Mouse (Mus musculus) neural tube, embryonic 11.5 days (tissue): ENCODE measurements around the gene Grid1. TPM values are rescaled to one million over a fixed set of nuclear protein-coding genes. Genes with fewer than 3 reads are reported as not detected.
A peak's percentile ranks its signal among the peaks of the same experiment; 100 is the strongest.

Source experiments
- ATAC-seq: fragments of 200-750 bp; cut with Nextera tagmentation; 2 replicates; pipeline ENCODE4 v1.8.0; 2017; ENCODE audit warnings: moderate number of reproducible peaks, mild to moderate bottlenecking, moderate TSS enrichment, moderate library complexity; ENCODE audit not compliant: insufficient read depth, low FRiP score, low TSS enrichment
- DNase-seq: peaks from one replicate; pipeline ENCODE4 v3.0.0-alpha.2; 2015; ENCODE audit warnings: low spot score
- H3K27ac ChIP-seq: fragments of 300-500 bp; sonication (generic); 2 replicates; pipeline ENCODE4 v1.5.1; 2014; ENCODE audit warnings: low read depth, mild to moderate bottlenecking, low read length
- H3K27me3 ChIP-seq: fragments of 300-500 bp; sonication (generic); 2 replicates; pipeline ENCODE4 v1.6.1; 2014; ENCODE audit warnings: mild to moderate bottlenecking, low read length, mixed read lengths; ENCODE audit not compliant: control insufficient read depth, insufficient read depth
- H3K36me3 ChIP-seq: fragments of 300-500 bp; sonication (generic); 2 replicates; pipeline ENCODE4 v1.6.1; 2014; ENCODE audit warnings: mild to moderate bottlenecking, low read length, moderate library complexity, mixed read lengths; ENCODE audit not compliant: control insufficient read depth, insufficient read depth
- H3K4me1 ChIP-seq: fragments of 300-500 bp; sonication (generic); 2 replicates; pipeline ENCODE4 v1.6.1; 2014; ENCODE audit warnings: low read length, mixed read lengths; ENCODE audit not compliant: control insufficient read depth, insufficient read depth
- H3K4me2 ChIP-seq: fragments of 300-500 bp; sonication (generic); 2 replicates; pipeline ENCODE4 v1.6.1; 2014; ENCODE audit warnings: low read depth, mild to moderate bottlenecking, moderate library complexity
- H3K4me3 ChIP-seq: fragments of 300-500 bp; sonication (generic); 2 replicates; pipeline ENCODE4 v1.5.1; 2014; ENCODE audit warnings: low read depth, low read length
- H3K9ac ChIP-seq: fragments of 300-500 bp; sonication (generic); 2 replicates; pipeline ENCODE4 v1.6.1; 2014; ENCODE audit warnings: mild to moderate bottlenecking, low read length
- H3K9me3 ChIP-seq: fragments of 300-500 bp; sonication (generic); 2 replicates; pipeline ENCODE4 v1.6.1; 2016; ENCODE audit warnings: low read length; ENCODE audit not compliant: control insufficient read depth
- WGBS: fragments of 180-500 bp; shearing (Covaris S2); extraction: QIAGEN DNeasy Blood & Tissue Kit; methylation state at CpG from one replicate; pipeline ENCODE4 v1.1.7; 2014; 5-methylcytosine and 5-hydroxymethylcytosine counted together
- polyA plus RNA-seq: library from polyadenylated mRNA; unstranded; fragments of >200 nt; fragmentation: Nextera tagmentation; extraction: Ambion mirVana; gene quantifications from 2 replicates; pipeline ENCODE4 v1.2.1, GENCODE M21; 2014

Gene Grid1
- polyA plus RNA-seq, 1 experiment from 2014 or later, result 1.7 TPM

DNA sequence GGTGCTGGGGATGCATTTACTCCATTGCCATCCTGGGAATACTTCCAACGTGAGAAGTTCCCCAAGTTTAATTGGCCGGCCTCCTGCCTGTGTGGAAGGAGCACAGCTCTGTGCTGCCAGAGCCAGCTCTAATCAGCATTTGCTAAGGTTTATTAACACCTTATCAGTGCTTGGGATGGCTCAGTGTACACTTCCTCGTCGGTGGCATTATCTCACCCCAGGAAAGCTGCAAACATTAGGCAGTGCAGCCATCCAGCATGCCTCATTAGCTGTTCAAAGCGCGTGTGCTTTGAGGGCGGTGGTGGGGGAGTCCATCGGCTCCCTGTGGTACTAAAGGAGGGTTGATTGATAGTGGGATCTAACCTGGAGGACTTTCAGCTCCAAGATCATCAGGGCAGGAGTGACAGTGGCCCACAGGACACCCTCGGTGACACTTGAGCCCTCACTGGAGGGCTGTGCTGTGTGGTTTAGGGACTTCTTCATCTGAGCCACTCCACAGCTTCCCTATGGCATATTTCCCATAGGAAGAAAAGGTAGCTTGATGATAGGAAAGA, 275.7 kb downstream of the Grid1 start:
- WGBS, result 32% methylated on average over 9 of the region's 9 CpGs
- DNase-seq, result peak; percentile 29
- no peak for ATAC-seq

DNA sequence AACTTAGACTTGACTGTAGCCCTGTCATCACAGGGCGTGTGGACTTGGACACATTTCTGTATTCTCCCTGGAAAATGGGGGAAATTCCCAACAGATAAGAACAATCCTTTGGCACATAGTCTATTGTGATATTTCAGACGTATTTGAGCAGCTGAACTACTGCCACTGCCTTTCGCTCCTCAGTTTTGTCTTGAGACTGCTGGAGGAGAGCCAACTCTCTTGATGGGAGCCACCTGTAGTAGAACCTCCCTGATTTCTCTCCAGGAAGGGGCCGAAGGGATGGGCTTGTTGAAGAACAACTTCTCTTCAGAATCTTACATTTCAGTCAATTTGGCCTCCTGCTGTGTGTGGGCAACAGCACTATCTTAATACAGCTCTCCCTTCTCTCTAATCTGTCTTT, 276.2 kb downstream of the Grid1 start:
- ATAC-seq (no peak), DNase-seq (no peak)
- Histone ChIP-seq H3K27me3 (no peaks in the 10 kb centered on the region), H3K27ac (no peak overlapping the region), H3K36me3 (no peaks in the 10 kb centered on the region), H3K4me3 (no peak overlapping the region), H3K4me1 (no peaks in the 10 kb centered on the region), H3K4me2 (no peak overlapping the region), H3K9ac (no peak overlapping the region), H3K9me3 (no peaks in the 10 kb centered on the region)
- WGBS, result 77% methylated on average over 4 of the region's 4 CpGs

More for the DNA sequence above, 275.7 kb downstream of the Grid1 start:
- H3K36me3 ChIP-seq, result no peaks in the 10 kb centered on the region
- no peak overlapping the region for H3K4me2 ChIP-seq
- H3K27ac ChIP-seq, result no peak overlapping the region
- H3K4me3 ChIP-seq, result no peak overlapping the region
- H3K27me3 ChIP-seq, result no peaks in the 10 kb centered on the region
- no peaks in the 10 kb centered on the region for H3K9me3 ChIP-seq
- no peak overlapping the region for H3K9ac ChIP-seq
- no peaks in the 10 kb centered on the region for H3K4me1 ChIP-seq

DNA sequence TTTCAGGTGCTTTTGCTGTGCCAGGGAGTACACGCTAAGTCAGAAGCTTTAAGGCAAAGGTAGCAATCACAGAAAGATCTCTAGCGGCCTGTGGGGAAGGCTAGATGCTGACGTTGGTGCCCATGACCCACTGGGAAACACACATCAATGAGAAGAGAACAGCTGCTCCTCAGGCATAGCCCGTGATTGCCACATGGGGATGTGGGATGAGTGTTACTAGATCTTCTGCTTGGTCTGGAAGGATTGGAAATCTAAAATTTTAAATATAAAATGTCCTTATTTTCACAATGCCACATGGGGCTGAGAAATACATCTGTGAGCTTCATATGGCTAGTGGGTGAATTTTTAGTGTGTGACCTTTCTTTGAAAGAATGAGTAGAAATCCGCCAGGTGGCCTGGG, 277.3 kb downstream of the Grid1 start:
- Histone ChIP-seq H3K9ac (no peak overlapping the region), H3K27me3 (no peaks in the 10 kb centered on the region), H3K4me3 (no peak overlapping the region), H3K4me1 (no peaks in the 10 kb centered on the region), H3K9me3 (no peaks in the 10 kb centered on the region), H3K36me3 (no peaks in the 10 kb centered on the region), H3K27ac (no peak overlapping the region), H3K4me2 (no peak overlapping the region)
- no peak for DNase-seq
- WGBS, result 86% methylated on average over 5 of the region's 5 CpGs
- no peak for ATAC-seq

- no peak overlapping the region for H3K9ac ChIP-seq
- no peaks in the 10 kb centered on the region for H3K9me3 ChIP-seq
- H3K36me3 ChIP-seq, result no peaks in the 10 kb centered on the region
- no peaks in the 10 kb centered on the region for H3K27me3 ChIP-seq
- ATAC-seq, result no peak
- H3K4me3 ChIP-seq, result no peak overlapping the region
- H3K4me2 ChIP-seq, result no peak overlapping the region
- no peak overlapping the region for H3K27ac ChIP-seq
- H3K4me1 ChIP-seq, result no peaks in the 10 kb centered on the region
- DNase-seq, result no peak
- 81% methylated on average over 5 of the region's 5 CpGs for WGBS
Observed at GRCm38 (mm10) chr14:35103639-35104210, 283.8 kb downstream of the Grid1 start.

DNA sequence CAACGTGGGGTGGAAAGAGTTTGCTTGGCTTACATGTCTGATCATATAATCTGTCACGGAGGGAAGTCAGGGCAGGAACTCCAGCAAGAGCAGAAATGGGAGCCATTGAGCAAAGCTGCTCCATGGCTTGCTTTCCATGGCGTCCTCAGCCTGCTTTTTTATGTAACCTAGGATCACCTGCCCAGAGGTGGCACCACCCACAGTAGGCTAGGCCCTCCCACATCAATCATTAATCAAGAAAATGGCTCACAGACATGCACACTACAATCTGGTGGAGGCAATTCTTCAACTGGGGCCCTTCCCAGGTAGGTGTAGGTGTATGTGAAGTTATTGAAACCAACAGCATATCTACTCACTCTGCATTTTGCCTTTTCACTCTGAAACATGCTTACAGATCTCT, 287.7 kb downstream of the Grid1 start:
- no peak overlapping the region for H3K9ac ChIP-seq
- ATAC-seq (no peak), DNase-seq (no peak)
- WGBS, result 91% methylated on average over 3 of the region's 3 CpGs
- H3K4me1 ChIP-seq, result no peaks in the 10 kb centered on the region
- no peaks in the 10 kb centered on the region for H3K36me3 ChIP-seq
- no peak overlapping the region for H3K4me3 ChIP-seq
- H3K27ac ChIP-seq, result no peak overlapping the region
- H3K4me2 ChIP-seq, result no peak overlapping the region
- no peaks in the 10 kb centered on the region for H3K9me3 ChIP-seq
- H3K27me3 ChIP-seq, result no peaks in the 10 kb centered on the region

- DNase-seq (peak; percentile 37), ATAC-seq (no peak)
- Histone ChIP-seq H3K4me1 (no peaks in the 10 kb centered on the region), H3K36me3 (no peaks in the 10 kb centered on the region), H3K4me3 (no peak overlapping the region), H3K9ac (no peak overlapping the region), H3K4me2 (no peak overlapping the region), H3K27ac (no peak overlapping the region), H3K9me3 (no peaks in the 10 kb centered on the region), H3K27me3 (no peaks in the 10 kb centered on the region)
- 90% methylated on average over 1 of the region's 1 CpGs for WGBS
Observed at GRCm38 (mm10) chr14:35110928-35111327, 291.0 kb downstream of the Grid1 start.

GRCm38 (mm10) chr14:35112327-35113275, 292.7 kb downstream of the Grid1 start:
- WGBS, result 57% methylated on average over 11 of the region's 11 CpGs
- no peak for DNase-seq
- H3K4me2 ChIP-seq, result no peak overlapping the region
- H3K4me3 ChIP-seq, result no peak overlapping the region
- H3K9me3 ChIP-seq, result no peaks in the 10 kb centered on the region
- H3K27me3 ChIP-seq, result no peaks in the 10 kb centered on the region
- H3K9ac ChIP-seq, result no peak overlapping the region
- no peaks in the 10 kb centered on the region for H3K4me1 ChIP-seq
- no peak for ATAC-seq
- H3K27ac ChIP-seq, result no peak overlapping the region
- H3K36me3 ChIP-seq, result no peaks in the 10 kb centered on the region

DNA sequence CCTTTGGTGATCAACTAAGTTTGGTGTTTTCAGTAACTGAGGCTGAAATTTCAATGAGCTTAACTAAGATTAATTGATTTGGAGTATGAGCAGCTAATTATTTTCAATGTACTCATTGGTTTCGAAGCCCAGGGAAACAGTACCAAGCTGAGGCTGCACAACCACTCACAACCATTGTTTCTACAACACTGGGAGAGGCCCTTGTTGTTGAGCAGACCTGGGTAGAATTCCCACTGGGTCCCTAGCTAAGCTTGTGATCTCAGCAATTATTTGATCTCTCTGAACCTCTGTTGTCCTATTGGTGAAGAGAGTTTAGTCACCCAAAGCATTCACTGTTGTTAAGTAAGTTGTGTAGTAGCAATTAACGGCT, 293.4 kb downstream of the Grid1 start:
- no peaks in the 10 kb centered on the region for H3K27me3 ChIP-seq
- no peak overlapping the region for H3K9ac ChIP-seq
- H3K4me3 ChIP-seq, result no peak overlapping the region
- H3K27ac ChIP-seq, result no peak overlapping the region
- DNase-seq, result no peak
- H3K9me3 ChIP-seq, result no peaks in the 10 kb centered on the region
- H3K4me2 ChIP-seq, result no peak overlapping the region
- no peaks in the 10 kb centered on the region for H3K4me1 ChIP-seq
- ATAC-seq, result no peak
- WGBS, result 93% methylated on average over 2 of the region's 2 CpGs
- H3K36me3 ChIP-seq, result no peaks in the 10 kb centered on the region

GRCm38 (mm10) chr14:35115913-35116312, 296.0 kb downstream of the Grid1 start:
- WGBS, result 70% methylated on average over 3 of the region's 3 CpGs
- no peak overlapping the region for H3K27ac ChIP-seq
- DNase-seq (no peak), ATAC-seq (no peak)
- H3K27me3 ChIP-seq, result no peaks in the 10 kb centered on the region
- H3K36me3 ChIP-seq, result no peaks in the 10 kb centered on the region
- no peak overlapping the region for H3K9ac ChIP-seq
- no peak overlapping the region for H3K4me2 ChIP-seq
- no peak overlapping the region for H3K4me3 ChIP-seq
- no peaks in the 10 kb centered on the region for H3K4me1 ChIP-seq
- H3K9me3 ChIP-seq, result no peaks in the 10 kb centered on the region
